Mouse (Mus musculus) right cerebral cortex, postnatal 14 days (tissue): ENCODE data around the gene Vegfa.
A peak's percentile ranks its signal among the peaks of the same experiment; 100 is the strongest.

ENCODE experiments used
- DNase-seq: peaks from one replicate; pipeline ENCODE4 v3.0.0; 2022

The Vegfa gene

DNA sequence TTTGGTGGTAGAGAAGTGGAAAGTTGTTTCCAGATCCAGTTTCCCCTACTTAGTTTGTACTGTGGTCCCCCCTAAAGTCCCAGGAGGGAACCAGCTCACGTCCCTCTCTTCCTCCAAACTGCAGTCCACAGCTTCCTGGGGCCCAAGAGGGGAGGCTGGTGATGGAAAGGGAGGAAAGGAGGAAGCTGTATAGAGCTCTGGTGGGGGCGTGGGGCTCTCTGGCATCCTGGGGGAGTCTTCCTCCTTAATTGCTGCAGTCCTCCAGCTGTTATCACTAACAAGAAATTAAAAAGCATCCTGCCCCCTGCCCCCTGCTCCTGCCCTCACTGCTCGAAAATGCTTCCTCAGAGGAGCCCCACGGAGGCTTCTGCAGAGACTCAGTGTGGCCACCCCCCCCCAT, 17.4 kb upstream of the Vegfa start:
- no peak for DNase-seq

- no peak for DNase-seq
Observed at GRCm38 (mm10) chr17:46048184-46048583, 16.0 kb upstream of the Vegfa start.

DNA sequence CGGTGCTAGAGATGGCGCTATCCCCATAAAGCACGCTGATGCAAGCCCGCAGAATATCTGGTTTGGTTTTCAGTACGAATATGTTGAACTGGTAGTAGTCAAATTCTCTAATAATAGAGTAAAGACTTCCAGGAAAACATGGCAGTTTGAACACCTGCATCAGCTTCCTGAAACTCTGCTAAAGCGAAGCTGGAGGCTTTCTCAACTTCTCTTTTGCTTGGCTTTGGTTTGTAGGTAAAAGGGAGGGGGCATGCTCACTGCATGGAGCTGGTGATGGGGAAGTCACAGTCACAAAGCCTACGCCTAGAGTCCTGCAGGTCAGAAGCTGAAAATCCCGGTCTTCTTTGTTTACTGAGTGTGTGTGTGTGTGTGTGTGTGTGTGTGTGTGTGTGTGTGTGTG, 13.6 kb upstream of the Vegfa start:
- no peak for DNase-seq

DNA sequence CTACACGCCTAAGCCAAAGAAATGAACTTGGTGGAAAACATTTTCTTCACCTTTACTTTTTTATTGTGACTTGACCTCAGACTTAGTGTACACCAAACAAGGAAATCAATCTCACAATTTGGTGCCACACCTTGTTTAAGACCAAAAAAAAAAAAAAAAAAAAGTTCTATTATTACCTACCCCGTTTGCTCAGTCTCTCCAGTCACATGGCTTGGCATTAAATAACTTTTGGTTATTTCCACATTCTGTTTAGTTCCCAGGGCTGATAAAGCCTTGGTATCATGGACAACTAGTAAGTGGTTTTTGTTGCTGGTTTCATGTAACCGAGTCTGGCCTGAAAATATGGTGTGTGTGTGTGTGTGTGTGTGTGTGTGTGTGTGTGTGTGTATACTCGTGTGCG, 12.8 kb upstream of the Vegfa start:
- no peak for DNase-seq

DNA sequence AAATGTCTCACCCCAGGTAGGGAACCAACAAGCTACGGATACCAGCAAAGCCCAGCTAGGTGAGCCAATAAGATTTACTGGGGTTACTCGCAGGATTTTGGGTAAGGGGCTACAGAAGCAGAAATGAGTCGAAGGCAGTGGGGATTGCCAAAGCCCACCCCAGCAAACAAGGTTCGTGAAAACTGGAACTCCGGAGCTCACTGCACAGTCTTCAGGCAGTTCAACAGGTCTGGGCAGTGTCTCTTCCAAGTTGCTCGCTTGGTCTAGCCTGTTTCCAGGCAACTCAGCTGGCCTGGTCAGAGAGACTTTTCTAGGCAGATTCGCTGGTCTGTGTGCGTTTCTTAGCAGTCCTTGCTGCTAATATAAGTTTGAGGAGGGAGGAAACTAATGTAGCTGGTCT, 10.0 kb upstream of the Vegfa start:
- no peak for DNase-seq

DNA sequence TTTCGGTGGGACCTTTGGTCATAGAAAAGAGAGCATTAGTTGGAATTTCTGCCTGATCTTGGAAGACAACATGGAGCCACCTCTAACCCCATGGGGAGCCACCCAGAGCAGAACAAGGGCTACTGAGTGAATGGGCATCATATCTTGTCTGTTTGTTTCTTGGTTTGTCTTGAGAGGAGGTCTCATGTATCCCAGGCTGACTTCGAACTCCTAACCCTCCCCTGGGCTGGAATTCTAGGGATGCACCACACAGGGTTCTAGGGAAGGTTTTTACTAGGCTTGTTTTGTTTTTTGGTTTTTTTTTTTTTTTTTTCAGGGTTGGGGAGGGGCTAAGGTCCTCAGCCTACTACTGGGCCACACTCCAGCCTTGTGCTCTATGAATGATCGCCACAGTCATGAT, 9.5 kb upstream of the Vegfa start:
- DNase-seq, result no peak

DNA sequence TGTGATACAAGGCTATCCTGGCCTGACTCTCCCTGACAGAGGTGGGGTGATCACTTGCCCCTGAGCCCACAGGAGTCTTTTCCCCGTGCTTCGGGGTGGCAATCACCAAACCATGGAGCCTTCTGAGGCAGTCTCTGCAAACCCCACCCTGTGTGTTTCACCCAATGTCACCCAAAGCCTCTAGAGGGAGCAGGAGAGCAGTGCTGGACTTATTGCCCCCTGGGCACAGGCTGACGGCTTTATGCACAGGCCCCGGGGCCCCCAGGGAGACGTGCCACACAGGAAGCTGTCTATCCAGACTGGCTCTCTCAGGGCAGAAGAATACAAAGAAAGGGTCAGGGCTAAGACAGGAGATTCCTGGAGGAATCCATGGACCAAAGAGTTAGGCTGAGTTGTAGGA, 9.1 kb upstream of the Vegfa start:
- no peak for DNase-seq

GRCm38 (mm10) chr17:46040561-46040960, 8.4 kb upstream of the Vegfa start:
- DNase-seq, result no peak

DNA sequence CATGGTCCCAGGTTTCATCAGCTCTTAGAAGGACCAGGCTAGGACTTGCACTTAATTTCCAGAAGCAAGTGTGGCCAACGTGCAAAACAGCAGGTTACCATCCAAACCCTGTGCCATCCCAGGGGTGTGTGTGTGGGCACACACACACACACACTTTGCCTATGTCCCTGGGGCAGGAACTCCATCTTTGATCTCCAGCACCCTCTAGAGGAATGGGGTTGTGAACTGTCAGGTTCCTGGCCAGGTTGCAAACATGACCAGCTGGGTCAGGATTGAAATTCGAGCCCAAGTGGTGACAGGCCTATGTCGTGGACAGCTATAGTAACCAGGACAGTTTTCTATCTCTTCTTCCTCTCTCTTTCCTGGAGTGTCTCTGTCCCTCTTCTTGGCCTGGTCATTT, 6.7 kb upstream of the Vegfa start:
- no peak for DNase-seq

GRCm38 (mm10) chr17:46036400-46036799, 4.2 kb upstream of the Vegfa start:
- DNase-seq, result no peak

- DNase-seq, result no peak
Observed at GRCm38 (mm10) chr17:46034110-46034509, 1.9 kb upstream of the Vegfa start.

- DNase-seq, result no peak
Observed at GRCm38 (mm10) chr17:46033607-46034006, 1.4 kb upstream of the Vegfa start.

DNA sequence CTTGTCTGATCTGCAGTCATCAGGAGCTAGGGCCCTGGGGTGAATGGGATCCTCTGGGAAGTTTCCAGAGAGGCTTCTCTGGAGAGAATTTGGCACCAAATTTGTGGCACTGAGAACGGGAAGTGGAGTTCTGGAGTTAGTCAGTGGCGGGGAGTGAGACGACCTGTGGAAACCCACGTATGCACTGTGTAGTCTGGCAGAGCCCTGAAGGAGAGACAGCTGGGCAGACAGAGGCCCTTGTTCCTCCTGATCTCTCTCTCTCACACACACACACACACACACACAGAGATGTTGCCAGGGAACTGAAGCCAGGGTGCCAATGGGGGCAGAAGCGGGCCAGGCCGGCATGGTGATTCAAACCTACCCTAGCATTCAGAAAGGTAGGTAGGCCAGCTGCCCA, 953 bp upstream of the Vegfa start:
- no peak for DNase-seq

DNA sequence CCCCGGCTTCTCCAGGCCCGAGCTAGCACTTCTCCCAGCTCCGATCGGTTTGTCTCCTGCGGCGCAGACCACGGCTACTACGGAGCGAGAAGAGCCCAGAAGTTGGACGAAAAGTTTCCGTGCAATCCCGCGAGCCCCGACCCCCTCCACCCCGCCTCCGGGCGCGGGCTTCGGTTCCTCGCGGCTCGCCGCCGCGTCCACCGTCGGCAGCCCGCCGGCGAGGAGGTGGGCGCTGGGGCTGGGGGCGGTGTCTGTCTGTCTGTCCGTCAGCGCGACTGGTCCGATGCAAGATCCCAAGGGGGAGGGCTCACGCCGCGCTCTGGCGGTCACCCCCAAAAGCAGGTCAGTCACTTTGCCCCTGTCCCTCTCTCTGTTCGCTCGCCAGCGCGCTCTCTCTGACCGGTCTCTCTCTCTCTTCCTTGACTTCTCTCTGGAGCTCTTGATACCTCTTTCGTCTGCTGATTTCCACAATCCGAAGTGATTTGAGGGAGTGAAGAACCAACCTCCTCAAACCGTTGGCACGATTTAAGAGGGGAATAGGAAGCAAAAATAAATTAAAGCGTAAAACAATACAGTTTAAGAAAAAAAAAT, 453 bp downstream of the Vegfa start:
- peak; percentile 66 for DNase-seq

- DNase-seq, result peak; percentile 67
Observed at GRCm38 (mm10) chr17:46030731-46031620, 1.2 kb downstream of the Vegfa start.

- DNase-seq, result peak; percentile 56
Observed at GRCm38 (mm10) chr17:46030323-46030730, 1.8 kb downstream of the Vegfa start.

DNA sequence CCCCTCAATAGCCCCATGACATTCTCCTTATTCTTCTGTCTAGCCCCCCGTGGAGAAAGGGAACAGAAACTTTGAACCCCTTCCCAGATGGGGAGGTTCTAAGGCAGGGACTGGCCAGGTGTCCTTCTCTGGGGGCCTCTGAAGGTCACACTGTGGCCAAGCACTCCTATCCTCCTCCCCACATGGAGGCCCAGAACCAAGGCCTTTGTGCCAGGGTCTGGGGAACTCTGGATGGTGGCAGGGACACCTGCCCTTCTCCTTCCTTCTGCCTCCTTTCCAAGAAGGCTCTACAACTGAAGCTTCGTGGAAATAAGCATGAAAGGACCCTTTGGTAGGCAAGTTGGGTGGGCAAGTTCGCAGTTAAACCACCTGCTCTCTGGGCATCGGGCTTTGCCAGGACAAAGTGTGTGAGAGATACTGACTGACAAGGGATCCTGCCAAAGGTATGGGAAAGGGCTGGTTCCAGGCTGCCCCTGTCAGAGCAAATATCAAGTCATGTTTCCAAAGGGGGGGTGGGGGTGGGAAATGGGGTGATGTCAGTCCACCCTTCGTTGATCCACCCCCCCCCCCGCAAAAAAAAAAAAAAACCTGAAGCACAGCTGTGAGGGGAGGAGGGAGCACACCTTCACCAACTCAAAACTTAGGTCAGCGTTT, 2.5 kb downstream of the Vegfa start:
- DNase-seq, result no peak

- no peak for DNase-seq
Observed at GRCm38 (mm10) chr17:46029052-46029553, 3.1 kb downstream of the Vegfa start.

GRCm38 (mm10) chr17:46028210-46029051, 3.7 kb downstream of the Vegfa start:
- DNase-seq, result no peak

- DNase-seq, result peak; percentile 67
Observed at GRCm38 (mm10) chr17:46027066-46027917, 4.9 kb downstream of the Vegfa start.

GRCm38 (mm10) chr17:46025927-46026668, 6.1 kb downstream of the Vegfa start:
- no peak for DNase-seq
